Mouse (Mus musculus) CD4-positive, CD25-positive, alpha-beta regulatory T cell (primary cell): ENCODE results near the gene Gramd4. TPM values are rescaled to one million over a fixed set of nuclear protein-coding genes. Genes with fewer than 3 reads are reported as not detected.

Source experiments
- polyA plus RNA-seq: library from polyadenylated mRNA; unstranded; fragments of 100-300 nt; shearing (Covaris generic); gene quantifications from one replicate; pipeline ENCODE4 v1.2.1, GENCODE M21; 2017

The Gramd4 gene
- 125 TPM for polyA plus RNA-seq

DNA sequence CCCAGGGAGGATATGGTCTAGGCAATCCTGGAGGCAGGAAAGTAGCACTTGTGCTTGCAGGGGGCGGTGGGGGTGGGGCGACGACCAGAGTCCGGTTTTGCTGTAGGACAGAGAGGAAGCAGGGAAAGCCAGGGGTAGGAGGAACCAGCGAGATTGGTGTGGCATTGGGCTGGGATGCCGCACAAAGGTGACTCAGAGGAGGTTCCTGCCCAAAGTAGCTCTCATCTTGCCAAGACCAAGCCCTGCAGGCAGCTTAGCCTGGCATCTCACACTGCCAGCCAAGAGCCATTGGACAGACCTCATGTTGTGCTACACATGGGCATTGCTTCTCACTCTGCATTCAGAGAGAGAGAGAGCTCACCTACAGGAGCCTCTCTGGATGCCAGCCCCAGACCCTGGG is at the start of gene Gramd4:
Gene Gramd4 (plus strand): TSS at position 283 of the 400 bp plus-strand sequence.

DNA sequence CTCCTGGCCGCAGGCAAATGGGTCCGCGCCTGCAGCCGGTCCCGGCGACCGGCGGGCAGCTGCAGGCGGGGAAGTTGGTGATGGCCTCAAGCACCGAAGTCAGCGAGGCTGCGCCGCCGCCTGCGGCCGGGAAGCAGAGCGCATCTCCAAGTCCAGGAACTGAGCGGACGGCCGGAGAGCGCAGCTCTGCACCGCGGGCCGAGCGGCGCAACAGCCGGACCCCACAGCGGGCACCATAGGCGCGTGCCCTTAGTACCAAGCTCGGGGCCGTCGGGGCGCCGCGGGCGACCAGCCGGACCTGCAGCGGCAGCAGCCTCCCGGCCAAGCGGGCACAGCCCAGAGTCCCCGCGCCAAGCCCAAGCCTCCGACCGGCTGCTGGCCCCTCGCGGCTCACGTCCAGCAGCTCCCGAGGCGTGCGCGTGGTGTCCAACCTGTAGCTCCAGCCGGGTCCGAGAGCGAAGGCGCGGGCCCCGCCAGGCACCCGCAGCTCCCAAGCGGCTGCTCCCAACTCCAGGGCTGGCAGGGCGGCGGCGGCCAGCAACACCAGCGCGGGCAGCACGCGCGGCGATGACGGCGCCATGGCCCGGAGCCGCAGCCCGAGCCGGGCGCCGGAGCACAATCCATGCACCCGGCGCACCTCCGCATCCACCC is 24.2 kb upstream of the Gramd4 start, which contains the start of gene Celsr1:
Gene Celsr1 (minus strand): TSS at position 587 of the 651 bp plus-strand sequence.

DNA sequence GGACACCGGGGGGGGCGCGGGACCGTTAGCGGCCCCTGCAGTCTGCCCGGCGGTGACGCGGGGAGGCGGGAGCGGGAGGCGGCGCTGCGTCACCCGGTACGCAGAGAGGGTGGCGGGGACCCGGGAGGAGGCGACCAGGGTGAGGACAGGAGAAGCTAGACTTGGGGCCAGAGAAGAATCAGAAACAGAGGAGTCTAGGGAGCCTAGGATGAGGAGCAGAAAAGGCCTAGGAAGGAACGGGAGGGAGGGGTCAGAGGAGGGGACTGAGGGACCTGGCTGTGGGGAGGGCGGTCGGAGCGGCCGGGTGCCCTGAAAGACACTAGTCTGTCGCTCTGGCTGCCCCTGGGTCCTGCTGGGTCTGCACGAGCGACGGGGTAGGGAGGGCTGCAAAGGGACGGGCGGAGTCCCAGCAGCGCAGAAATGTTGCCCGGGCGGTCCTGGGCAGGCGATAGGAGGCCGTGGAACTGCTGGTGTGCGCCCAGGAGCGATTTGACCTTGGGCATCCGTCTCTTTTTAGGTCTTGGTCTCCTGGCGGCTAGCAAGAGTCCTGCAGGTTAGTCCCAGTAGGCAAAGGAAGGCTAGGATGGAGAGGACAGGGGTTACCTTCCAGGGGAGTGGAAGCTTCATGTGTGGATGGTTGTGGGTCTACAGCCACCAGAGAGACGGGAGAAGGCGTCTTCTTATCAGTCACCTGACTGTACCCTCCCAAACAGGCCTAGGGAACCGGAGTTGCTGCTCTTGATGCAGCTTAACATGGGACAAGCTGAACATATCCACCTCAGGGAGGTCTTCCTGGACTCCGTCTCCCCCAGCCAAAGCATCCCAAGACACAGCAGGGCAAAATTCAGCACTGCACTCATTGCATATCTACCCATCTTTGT is 128.4 kb downstream of the Gramd4 start, which contains the start of gene Cerk:
Gene Cerk (minus strand): TSS at position 453 of the 881 bp plus-strand sequence.

Other genes with a start within 250 kb of the Gramd4 start
- gene Cdpf1, start 246.0 kb upstream of the Gramd4 start, polyA plus RNA-seq: 39.5 TPM
- gene Pkdrej, start 236.0 kb upstream of the Gramd4 start, polyA plus RNA-seq: not detected
- gene Ttc38, start 225.4 kb upstream of the Gramd4 start, polyA plus RNA-seq: 20.7 TPM
- 3.8 TPM for gene Gtse1, start 197.9 kb upstream of the Gramd4 start, polyA plus RNA-seq
- 51.0 TPM for gene Trmu, start 178.4 kb upstream of the Gramd4 start, polyA plus RNA-seq
- 9.8 TPM for gene Celsr1, start 23.9 kb upstream of the Gramd4 start, polyA plus RNA-seq
- 39.7 TPM for gene Cerk, start 128.4 kb downstream of the Gramd4 start, polyA plus RNA-seq
- gene Tbc1d22a, start 156.8 kb downstream of the Gramd4 start, polyA plus RNA-seq: 18.7 TPM